Mouse (Mus musculus): Measurements from ENCODE around the gene Ece1.
A peak's percentile ranks its signal among the peaks of the same experiment; 100 is the strongest.
"Not testable (repeated sequence)": the region's sequence is repeated elsewhere in the genome, so short reads cannot be mapped to it uniquely, and the experiment has no call there.

Ece1 gene

DNA sequence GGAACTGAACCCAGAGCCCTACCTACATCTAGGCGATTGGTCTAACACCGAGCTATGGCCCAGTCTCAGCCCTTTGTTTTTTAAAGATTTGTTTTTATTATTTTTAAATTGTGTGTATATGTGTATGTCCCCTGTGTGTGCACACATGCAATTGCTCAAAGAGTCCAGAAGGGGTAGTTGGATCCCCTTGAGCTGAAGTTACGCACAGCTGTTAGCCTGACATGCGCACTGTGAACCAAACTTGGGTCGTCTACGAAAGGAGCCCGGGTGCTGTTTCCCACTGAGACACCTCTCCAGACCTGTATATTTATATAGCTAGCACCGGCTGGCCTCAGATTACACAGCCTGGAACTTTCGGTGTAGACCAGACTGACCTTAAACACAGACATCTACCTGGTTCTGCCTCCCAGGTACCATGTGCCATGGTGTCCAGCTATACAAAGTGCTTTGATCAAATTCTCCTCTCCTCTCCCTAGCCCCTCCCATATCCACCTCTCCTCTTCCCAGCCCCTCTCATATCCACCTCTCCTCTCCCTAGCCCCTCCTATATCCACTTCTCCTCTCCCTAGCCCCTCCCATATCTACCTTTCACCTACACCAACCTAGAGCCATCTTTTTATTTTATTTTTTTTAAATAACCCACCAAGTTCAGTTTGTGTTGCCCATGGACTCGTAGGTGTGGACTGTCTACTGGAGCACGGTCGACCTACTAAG lies 79.3 kb downstream of the Ece1 start:
- DNase-seq (ENCODE audit: low read depth, low spot score): no peak

- DNase-seq (ENCODE audit: low read depth, low spot score): no peak
These were observed 80.1 kb downstream of the Ece1 start for GRCm38 (mm10) chr4:137941871-137942781.

- DNase-seq (ENCODE audit: low read depth, low spot score): no peak
These were observed 80.9 kb downstream of the Ece1 start for GRCm38 (mm10) chr4:137942782-137943486.

- no peak for DNase-seq (ENCODE audit: low read depth, low spot score)
These were observed 81.5 kb downstream of the Ece1 start for GRCm38 (mm10) chr4:137943540-137943939.

DNA sequence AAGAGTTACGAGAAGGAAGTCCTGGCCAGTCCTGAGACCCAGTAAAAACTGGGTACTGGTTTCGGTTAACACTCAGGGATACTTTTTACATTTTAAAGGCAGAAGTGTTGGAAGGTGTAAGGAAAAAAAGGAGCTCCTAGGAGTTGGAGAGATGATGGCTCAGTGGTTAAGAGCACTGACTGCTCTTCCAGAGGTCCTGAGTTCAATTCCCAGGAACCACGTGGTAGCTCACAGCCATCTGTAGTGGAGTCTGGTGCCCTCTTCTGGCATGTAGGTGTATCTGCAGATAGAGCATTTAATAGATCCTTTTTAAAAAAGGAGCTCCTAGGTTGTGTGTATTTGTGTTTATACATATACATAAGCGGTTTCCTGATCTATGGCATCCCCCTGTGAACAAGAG lies 83.3 kb downstream of the Ece1 start:
- no peak for DNase-seq (ENCODE audit: low read depth, low spot score)

DNA sequence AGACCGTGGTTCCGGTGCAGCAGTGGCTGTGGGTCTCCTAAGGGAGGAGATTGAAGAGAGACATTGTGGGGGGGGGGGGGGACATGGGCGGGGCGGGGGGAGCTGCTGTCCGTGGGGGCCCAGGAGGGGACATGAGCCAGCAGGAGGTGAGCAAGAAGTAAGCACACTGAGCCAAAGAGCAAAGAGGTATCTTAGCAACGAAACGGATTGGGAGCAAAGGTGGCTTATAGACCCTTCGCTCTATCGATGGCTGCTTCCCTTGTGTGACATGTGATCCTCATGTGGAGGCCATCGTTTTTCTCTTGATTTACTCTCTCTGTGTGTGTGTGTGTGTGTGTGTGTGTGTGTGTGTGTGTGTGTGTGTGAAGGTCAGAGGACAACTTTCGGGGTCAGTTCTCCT lies 84.4 kb downstream of the Ece1 start:
- no peak for DNase-seq (ENCODE audit: low read depth, low spot score)

- DNase-seq (ENCODE audit: low read depth, low spot score): peak; percentile 72
These were observed 90.8 kb downstream of the Ece1 start for GRCm38 (mm10) chr4:137952840-137953239.

GRCm38 (mm10) chr4:137954184-137954583 lies 92.1 kb downstream of the Ece1 start:
- no peak for DNase-seq (ENCODE audit: low read depth, low spot score)

DNA sequence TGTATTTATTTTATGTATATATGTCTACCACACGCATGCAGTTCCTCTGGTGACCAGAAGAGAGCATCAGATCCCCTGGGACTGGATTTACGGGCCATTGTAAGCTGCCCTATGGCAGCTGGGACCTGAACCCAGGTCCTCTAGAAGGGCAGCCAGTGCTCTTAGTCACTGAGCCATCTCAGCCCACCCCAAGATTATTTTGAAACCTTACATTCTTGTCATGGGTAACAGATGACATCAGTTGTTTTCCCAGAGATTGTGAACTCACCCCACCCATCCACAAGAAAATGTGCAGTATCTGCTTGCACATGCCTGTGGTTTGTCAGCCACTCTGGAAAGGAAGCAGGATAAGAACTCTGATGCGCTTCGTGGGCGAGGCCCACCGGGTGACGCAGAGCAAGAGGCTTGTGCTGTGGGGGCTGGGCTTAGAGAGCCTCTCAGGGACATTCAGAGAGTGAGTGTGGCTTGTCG lies 92.9 kb downstream of the Ece1 start:
- peak; percentile 35 for DNase-seq (ENCODE audit: low read depth, low spot score)

GRCm38 (mm10) chr4:137956260-137956659 lies 94.2 kb downstream of the Ece1 start:
- no peak for DNase-seq (ENCODE audit: low read depth, low spot score)

DNA sequence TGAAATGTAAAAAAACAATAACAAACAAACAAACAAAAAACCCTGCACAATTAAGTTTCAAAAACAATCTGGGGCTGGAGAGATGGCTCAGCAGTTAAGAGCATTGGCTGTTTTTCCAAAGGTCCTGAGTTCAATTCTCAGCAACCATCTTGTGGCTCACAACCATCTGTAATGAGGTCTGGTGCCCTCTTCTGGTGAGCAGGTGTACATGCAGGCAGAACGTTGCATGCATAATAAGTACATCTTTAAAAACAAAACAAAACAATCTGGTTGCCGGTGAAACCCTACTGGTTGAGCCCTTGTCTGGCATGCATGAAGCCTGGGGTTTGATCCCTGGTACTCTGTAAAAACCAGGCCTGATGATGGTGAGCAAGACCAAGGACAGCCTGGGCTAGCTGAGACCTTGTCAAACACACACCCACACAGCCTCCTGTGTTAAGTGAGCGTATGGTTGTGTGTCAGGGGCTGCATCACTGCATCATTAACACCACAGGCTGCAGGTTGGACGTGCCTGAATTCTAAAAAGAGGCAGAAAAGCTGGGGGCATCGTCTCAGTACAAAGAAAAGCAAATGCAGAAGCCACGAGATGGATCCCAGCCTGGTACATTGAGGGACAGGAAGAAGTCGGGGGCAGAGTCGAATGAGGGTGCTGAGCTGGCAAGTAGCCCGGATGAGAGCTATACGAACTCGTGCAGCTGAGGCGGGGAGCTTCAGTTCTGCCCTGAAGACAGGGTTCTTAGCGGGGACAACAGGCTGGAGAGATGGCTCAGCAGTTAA lies 98.0 kb downstream of the Ece1 start:
- peak; percentile 32 for DNase-seq (ENCODE audit: low read depth, low spot score)

DNA sequence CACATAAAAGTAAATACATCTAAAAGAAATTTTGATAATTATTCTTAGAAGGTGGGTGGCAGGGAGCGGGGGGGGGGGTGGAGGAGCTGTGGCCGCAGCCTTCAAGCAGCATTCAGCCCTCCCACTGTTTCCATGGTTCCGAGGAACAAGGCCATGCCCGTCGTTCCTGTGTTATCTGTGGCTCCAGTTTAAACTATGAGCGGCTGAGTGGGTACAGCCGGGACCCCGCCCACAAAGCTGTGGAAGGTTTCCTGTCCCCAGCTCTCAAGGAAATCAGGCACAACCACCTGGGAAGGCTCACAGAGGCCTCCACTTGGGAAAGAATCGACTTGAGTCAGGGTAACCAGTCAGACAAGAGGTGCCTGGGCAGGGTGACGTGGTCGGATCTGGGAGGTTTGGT lies 98.7 kb downstream of the Ece1 start:
- no peak for DNase-seq (ENCODE audit: low read depth, low spot score)

DNA sequence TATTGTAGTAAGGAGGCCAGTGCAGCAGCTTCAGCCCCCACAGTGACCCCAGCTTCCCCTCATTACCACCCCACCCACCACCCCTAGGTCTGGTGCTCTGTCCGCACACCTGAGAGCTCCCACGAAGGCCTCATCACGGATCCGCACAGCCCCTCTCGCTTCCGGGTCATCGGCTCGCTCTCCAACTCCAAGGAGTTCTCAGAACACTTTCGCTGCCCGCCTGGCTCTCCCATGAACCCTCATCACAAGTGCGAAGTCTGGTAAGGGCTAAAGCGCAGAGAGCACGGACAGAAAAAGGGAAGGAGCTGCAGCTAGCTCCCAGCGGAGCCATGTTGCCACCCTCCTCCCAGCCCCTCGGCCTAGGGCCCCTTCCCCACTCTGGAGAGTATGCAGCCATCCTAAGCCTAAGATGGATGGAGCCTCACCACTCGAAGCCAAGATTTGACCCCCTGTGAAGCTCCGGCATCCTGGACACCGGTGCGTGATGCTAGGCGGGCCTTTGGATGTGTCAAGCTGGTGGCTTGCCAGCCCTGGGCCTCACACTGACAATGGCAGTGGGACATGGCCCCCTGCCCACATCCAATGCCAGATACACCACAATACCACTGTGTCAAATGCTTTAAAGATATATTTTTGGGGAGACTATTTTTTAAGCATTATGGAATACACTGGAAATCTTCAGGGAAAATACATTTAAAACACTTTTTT lies 100.8 kb downstream of the Ece1 start:
- DNase-seq (ENCODE audit: low read depth, low spot score): no peak

GRCm38 (mm10) chr4:137963431-137963830 lies 101.4 kb downstream of the Ece1 start:
- DNase-seq (ENCODE audit: low read depth, low spot score): no peak

- DNase-seq (ENCODE audit: low read depth, low spot score): peak; percentile 60
These were observed 102.0 kb downstream of the Ece1 start for GRCm38 (mm10) chr4:137963881-137964584.

GRCm38 (mm10) chr4:137964585-137964930 lies 102.5 kb downstream of the Ece1 start:
- DNase-seq (ENCODE audit: low read depth, low spot score): no peak

- peak; percentile 83 for DNase-seq (ENCODE audit: low read depth, low spot score)
These were observed 106.2 kb downstream of the Ece1 start for GRCm38 (mm10) chr4:137968203-137968602.

DNA sequence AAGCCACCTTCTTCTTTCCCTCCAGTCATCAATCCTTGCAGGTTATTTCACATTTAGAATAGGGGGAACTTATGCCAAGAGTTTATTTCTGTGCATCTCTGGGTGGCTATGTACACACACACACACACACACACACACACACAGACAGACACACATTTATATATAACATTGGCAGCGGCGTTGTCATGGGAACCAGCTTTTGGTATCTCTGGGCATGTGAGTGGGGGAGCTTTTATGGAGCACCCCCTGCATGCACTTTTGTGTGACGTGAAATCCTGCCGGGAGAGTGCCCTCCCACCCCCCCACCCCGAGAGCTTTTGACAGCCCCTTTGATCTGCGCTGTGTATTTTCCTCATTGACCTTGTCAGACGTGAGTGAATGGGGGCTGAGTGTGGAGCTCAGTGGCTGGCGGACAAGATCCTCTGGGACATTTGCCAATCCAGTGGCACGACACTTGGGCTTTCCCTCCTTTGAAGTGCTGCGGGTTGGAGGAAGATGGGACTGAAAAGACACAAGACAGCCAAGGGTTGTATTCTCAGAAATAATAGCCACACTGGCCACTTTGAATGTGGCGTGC lies 108.7 kb downstream of the Ece1 start:
- DNase-seq (ENCODE audit: low read depth, low spot score): not testable (repeated sequence)

GRCm38 (mm10) chr4:137974856-137975432 lies 112.9 kb downstream of the Ece1 start:
- DNase-seq (ENCODE audit: low read depth, low spot score): not testable (repeated sequence)
